Mouse (Mus musculus) megakaryocyte, embryonic 14.5 days (primary cell): ENCODE measurements around the gene Gm27029. TPM values are rescaled to one million over a fixed set of nuclear protein-coding genes. Genes with fewer than 3 reads are reported as not detected.
A peak's percentile ranks its signal among the peaks of the same experiment; 100 is the strongest.
"Not testable (repeated sequence)": the region's sequence is repeated elsewhere in the genome, so short reads cannot be mapped to it uniquely, and the experiment has no call there.

Experiments used
- H3K27me3 ChIP-seq: replicated peaks from 2 replicates; pipeline ENCODE3; 2012; ENCODE audit warnings: inconsistent platforms
- H3K36me3 ChIP-seq: replicated peaks from 2 replicates; pipeline ENCODE3; 2012; ENCODE audit warnings: low read length, inconsistent platforms, mixed read lengths
- H3K4me1 ChIP-seq: 2 replicates; pipeline ENCODE4 v1.6.1; 2012; ENCODE audit warnings: inconsistent platforms
- H3K4me3 ChIP-seq: replicated peaks from 2 replicates; pipeline ENCODE3; 2012; ENCODE audit warnings: moderate library complexity, mild to moderate bottlenecking, inconsistent platforms
- H3K9me3 ChIP-seq: 2 replicates; pipeline ENCODE4 v1.6.1; 2012; ENCODE audit warnings: inconsistent platforms
- FLI1 ChIP-seq: IDR thresholded peaks from 2 replicates; pipeline ENCODE4 v1.6.1; 2012; ENCODE audit warnings: low read length, inconsistent platforms, mixed read lengths
- GATA1 ChIP-seq: IDR thresholded peaks from 3 replicates; pipeline ENCODE4 v1.6.1; 2012; ENCODE audit warnings: mixed read lengths, low read length, inconsistent platforms, borderline replicate concordance
- polyA plus RNA-seq: library from polyadenylated mRNA; stranded (reverse); fragments of >175 nt; gene quantifications from 2 replicates; pipeline ENCODE4 v1.2.3, GENCODE M21; 2012; ENCODE audit warnings: low replicate concordance; ENCODE audit not compliant: insufficient read depth

The Gm27029 gene
- polyA plus RNA-seq, 1 experiment: not detected

GRCm38 (mm10) chr11:101455627-101456026 lies 31.0 kb upstream of the Gm27029 start:
- Histone ChIP-seq H3K4me3 (no peak overlapping the region), H3K4me1 (peaks cover 24% of the 10 kb centered on the region), H3K27me3 (no peaks in the 10 kb centered on the region), H3K36me3 (peaks cover 74% of the 10 kb centered on the region), H3K9me3 (no peaks in the 10 kb centered on the region)
- no peak for TF ChIP-seq FLI1
- no peak for TF ChIP-seq GATA1

GRCm38 (mm10) chr11:101454702-101455101 lies 30.1 kb upstream of the Gm27029 start:
- Histone ChIP-seq H3K27me3 (no peaks in the 10 kb centered on the region), H3K4me1 (peaks cover 31% of the 10 kb centered on the region), H3K4me3 (no peak overlapping the region), H3K9me3 (no peaks in the 10 kb centered on the region), H3K36me3 (peaks cover 64% of the 10 kb centered on the region)
- no peak for TF ChIP-seq FLI1
- no peak for TF ChIP-seq GATA1

- H3K36me3 ChIP-seq: peaks cover 40% of the 10 kb centered on the region
- TF ChIP-seq GATA1: no peak
- TF ChIP-seq FLI1: no peak
- no peaks in the 10 kb centered on the region for H3K9me3 ChIP-seq
- H3K4me3 ChIP-seq: no peak overlapping the region
- no peaks in the 10 kb centered on the region for H3K27me3 ChIP-seq
- peaks cover 45% of the 10 kb centered on the region for H3K4me1 ChIP-seq
Measured at GRCm38 (mm10) chr11:101452093-101452774, 27.6 kb upstream of the Gm27029 start.

- Histone ChIP-seq H3K4me1 (peaks cover 45% of the 10 kb centered on the region), H3K9me3 (no peaks in the 10 kb centered on the region), H3K36me3 (peaks cover 33% of the 10 kb centered on the region), H3K27me3 (no peaks in the 10 kb centered on the region), H3K4me3 (no peak overlapping the region)
- TF ChIP-seq GATA1: no peak
- TF ChIP-seq FLI1: no peak
Measured at GRCm38 (mm10) chr11:101451536-101451935, 26.9 kb upstream of the Gm27029 start.

- peaks cover 49% of the 10 kb centered on the region for H3K4me1 ChIP-seq
- no peaks in the 10 kb centered on the region for H3K27me3 ChIP-seq
- TF ChIP-seq GATA1: no peak
- no peak for TF ChIP-seq FLI1
- no peaks in the 10 kb centered on the region for H3K9me3 ChIP-seq
- H3K36me3 ChIP-seq: peaks cover 32% of the 10 kb centered on the region
- H3K4me3 ChIP-seq: no peak overlapping the region
Measured at GRCm38 (mm10) chr11:101450394-101450793, 25.8 kb upstream of the Gm27029 start.

- peak overlapping the region; percentile 97 for H3K4me3 ChIP-seq
- peaks cover 55% of the 10 kb centered on the region for H3K4me1 ChIP-seq
Measured at GRCm38 (mm10) chr11:101449596-101449995, 25.0 kb upstream of the Gm27029 start.

GRCm38 (mm10) chr11:101448899-101449298 lies 24.3 kb upstream of the Gm27029 start:
- peaks cover 39% of the 10 kb centered on the region for H3K36me3 ChIP-seq
- peak overlapping the region; percentile 97 for H3K4me3 ChIP-seq
- H3K9me3 ChIP-seq: no peaks in the 10 kb centered on the region
- H3K4me1 ChIP-seq: peaks cover 61% of the 10 kb centered on the region
- H3K27me3 ChIP-seq: no peaks in the 10 kb centered on the region
- no peak for TF ChIP-seq FLI1
- no peak for TF ChIP-seq GATA1

More at GRCm38 (mm10) chr11:101449596-101449995, 25.0 kb upstream of the Gm27029 start:
- peaks cover 33% of the 10 kb centered on the region for H3K36me3 ChIP-seq
- not testable (repeated sequence) for H3K27me3 ChIP-seq, H3K9me3 ChIP-seq

- no peaks in the 10 kb centered on the region for H3K9me3 ChIP-seq
- H3K4me3 ChIP-seq: peak within 1 kb of the TSS; percentile 97
- H3K36me3 ChIP-seq: peaks cover 40% of the 10 kb centered on the region
- H3K4me1 ChIP-seq: peaks cover 65% of the 10 kb centered on the region
- TF ChIP-seq GATA1 (no peak), FLI1 (no peak)
- H3K27me3 ChIP-seq: no peaks in the 10 kb centered on the region
Measured at GRCm38 (mm10) chr11:101448274-101448746, 23.7 kb upstream of the Gm27029 start, which contains the start of gene Ifi35. Gene Ifi35, plus strand, starts transcription at chr11:101448407.

- TF ChIP-seq GATA1 (no peak), FLI1 (no peak)
- H3K9me3 ChIP-seq: no peaks in the 10 kb centered on the region
- H3K4me1 ChIP-seq: peaks cover 70% of the 10 kb centered on the region
- no peaks in the 10 kb centered on the region for H3K27me3 ChIP-seq
- peaks cover 41% of the 10 kb centered on the region for H3K36me3 ChIP-seq
- peak overlapping the region; percentile 97 for H3K4me3 ChIP-seq
Measured at GRCm38 (mm10) chr11:101447786-101448185, 23.2 kb upstream of the Gm27029 start.

- H3K36me3 ChIP-seq: peaks cover 34% of the 10 kb centered on the region
- not testable (repeated sequence) for H3K27me3 ChIP-seq, H3K9me3 ChIP-seq, H3K4me3 ChIP-seq
- peaks cover 64% of the 10 kb centered on the region for H3K4me1 ChIP-seq
Measured at GRCm38 (mm10) chr11:101446860-101447259, 22.3 kb upstream of the Gm27029 start.

GRCm38 (mm10) chr11:101446319-101446718 lies 21.7 kb upstream of the Gm27029 start:
- H3K27me3 ChIP-seq: no peaks in the 10 kb centered on the region
- no peaks in the 10 kb centered on the region for H3K9me3 ChIP-seq
- TF ChIP-seq GATA1 (no peak), FLI1 (no peak)
- peaks cover 58% of the 10 kb centered on the region for H3K4me1 ChIP-seq
- H3K36me3 ChIP-seq: peaks cover 33% of the 10 kb centered on the region
- no peak overlapping the region for H3K4me3 ChIP-seq
